Mouse (Mus musculus) small intestine, adult 2 months (tissue): ENCODE measurements around the gene Pde7b. TPM values are rescaled to one million over a fixed set of nuclear protein-coding genes. Genes with fewer than 3 reads are reported as not detected.

Experiments
- H3K27ac ChIP-seq: fragments of 200-500 bp; 2 replicates; pipeline ENCODE4 v1.5.1; 2012; ENCODE audit warnings: low read depth, low read length, control low read depth, inconsistent platforms; ENCODE audit not compliant: insufficient read depth
- H3K27me3 ChIP-seq: fragments of 200-500 bp; 2 replicates; pipeline ENCODE4 v1.6.1; 2012; ENCODE audit warnings: mild to moderate bottlenecking, moderate library complexity, low read length, inconsistent platforms; ENCODE audit not compliant: control insufficient read depth, insufficient read depth
- H3K36me3 ChIP-seq: fragments of 200-500 bp; 2 replicates; pipeline ENCODE4 v1.6.1; 2012; ENCODE audit warnings: mild to moderate bottlenecking, low read length, control low read depth, inconsistent platforms; ENCODE audit not compliant: control insufficient read depth, insufficient read depth
- H3K4me1 ChIP-seq: fragments of 200-500 bp; 2 replicates; pipeline ENCODE4 v1.6.1; 2012; ENCODE audit warnings: low read length, inconsistent platforms, mixed read lengths; ENCODE audit not compliant: control insufficient read depth, insufficient read depth, insufficient read length
- H3K4me3 ChIP-seq: fragments of 200-500 bp; 2 replicates; pipeline ENCODE4 v1.5.1; 2012; ENCODE audit warnings: low read depth, mild to moderate bottlenecking, control low read depth, inconsistent platforms, low read length, moderate library complexity
- CTCF ChIP-seq: fragments of 200-500 bp; IDR thresholded peaks from 2 replicates; pipeline ENCODE4 v1.5.1; 2012; ENCODE audit warnings: low read depth, mild to moderate bottlenecking, control low read depth, inconsistent platforms, low read length, moderate library complexity, mixed read lengths; ENCODE audit not compliant: insufficient replicate concordance, insufficient read length; ENCODE audit errors: extremely low read depth
- POLR2A ChIP-seq: fragments of 200-500 bp; IDR thresholded peaks from 2 replicates; pipeline ENCODE4 v1.6.1; 2012; ENCODE audit warnings: low read depth, mild to moderate bottlenecking, control low read depth, inconsistent platforms, low read length, moderate library complexity
- WGBS: fragments of 180-500 bp; shearing (Covaris S2); methylation state at CpG from one replicate; pipeline ENCODE4 v1.1.7; 2018; 5-methylcytosine and 5-hydroxymethylcytosine counted together
- polyA plus RNA-seq: library from polyadenylated mRNA; depleted of rRNA; stranded (reverse); fragments of >200 nt; gene quantifications from 2 replicates; pipeline ENCODE4 v1.2.3, GENCODE M21; 2012; rRNA removed

The Pde7b gene
- polyA plus RNA-seq = 2.1 and 2.7 TPM in 2 replicates

DNA sequence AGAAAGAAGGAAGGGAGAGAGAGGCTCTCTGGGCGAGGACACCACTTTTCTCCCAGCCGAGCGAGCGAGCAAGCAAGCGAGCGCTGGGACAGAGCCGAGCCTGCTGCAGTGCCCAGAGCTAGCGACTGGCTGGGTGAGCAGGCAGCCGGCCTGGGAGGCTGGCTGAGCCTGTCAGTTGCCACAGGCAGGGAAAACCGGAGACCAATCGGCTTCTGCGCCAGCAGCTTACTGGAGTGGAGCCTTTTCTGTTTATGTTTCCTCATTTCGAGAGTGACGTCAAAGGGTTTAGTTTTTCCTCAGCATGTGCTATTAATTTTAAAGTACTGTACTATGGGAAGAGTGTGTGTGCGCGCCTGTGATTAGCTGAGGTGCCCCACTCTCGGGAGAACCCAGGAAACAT lies at the start of gene Pde7b:
Gene Pde7b (minus strand): TSS at position 173 of the 400 bp plus-strand sequence.
- Histone ChIP-seq H3K27ac (no peak within 1 kb of the TSS), H3K36me3 (no peaks in the 10 kb centered on the region), H3K4me1 (no peaks in the 10 kb centered on the region; the same call in 1 of the 2 replicates), H3K4me3 (peak within 1 kb of the TSS; percentile 57), H3K27me3 (no peaks in the 10 kb centered on the region; the same call in 1 of the 2 replicates)
- TF ChIP-seq POLR2A = no peak; the same call in 1 of the 2 replicates
- no peak for TF ChIP-seq CTCF
- WGBS = 5% methylated on average over 17 of the region's 17 CpGs

DNA sequence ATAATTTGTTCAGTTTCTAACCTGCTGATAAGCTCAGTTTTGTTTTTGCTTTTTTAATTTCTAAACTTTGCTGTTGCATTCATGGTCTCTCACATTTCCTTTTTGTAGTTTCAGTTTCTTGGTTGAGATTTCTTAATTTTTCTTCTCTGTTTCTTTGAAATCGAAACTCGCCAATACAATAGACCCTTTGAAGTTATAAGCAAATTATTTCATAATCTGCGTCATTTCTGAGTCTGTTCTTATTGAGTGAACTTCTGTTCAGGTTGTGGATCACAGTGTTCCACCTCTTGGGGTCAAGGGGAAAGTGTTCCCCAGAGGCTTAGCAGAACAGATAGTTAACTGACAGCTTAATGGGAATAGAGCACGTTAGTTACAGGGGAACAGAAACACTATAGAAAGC lies 47.2 kb upstream of the Pde7b start:
- no peaks in the 10 kb centered on the region for H3K36me3 ChIP-seq
- no peaks in the 10 kb centered on the region for H3K27me3 ChIP-seq
- peaks cover 2% of the 10 kb centered on the region; the same call in 1 of the 2 replicates for H3K4me1 ChIP-seq
- TF ChIP-seq POLR2A (no peak), CTCF (no peak)
- H3K4me3 ChIP-seq = no peak overlapping the region
- H3K27ac ChIP-seq = no peak overlapping the region
- WGBS = 70% methylated on average over 4 of the region's 4 CpGs

DNA sequence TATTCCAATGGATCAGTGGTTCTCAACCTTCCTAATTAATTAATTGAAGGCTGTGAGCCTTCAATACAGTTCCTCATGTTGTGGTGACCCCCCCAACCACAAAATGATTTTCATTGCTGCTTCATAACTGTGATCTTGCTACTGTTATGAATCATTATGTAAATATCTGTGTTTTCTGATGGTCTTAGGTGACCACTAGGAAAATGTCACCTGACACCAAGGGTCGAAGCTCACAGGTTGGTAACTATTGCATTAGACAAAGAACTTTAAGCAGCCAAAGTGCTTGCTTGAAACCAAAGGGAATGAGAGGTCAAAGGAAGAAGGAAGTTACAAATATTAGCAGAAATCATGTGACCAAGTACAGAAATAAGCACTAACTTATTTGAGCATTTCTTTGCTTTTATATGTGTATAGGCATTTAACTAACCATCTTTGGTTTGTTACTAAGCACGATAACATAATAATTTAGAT lies 45.6 kb upstream of the Pde7b start:
- Histone ChIP-seq H3K27ac (no peak overlapping the region), H3K4me3 (no peak overlapping the region), H3K4me1 (no peaks in the 10 kb centered on the region), H3K27me3 (no peaks in the 10 kb centered on the region), H3K36me3 (no peaks in the 10 kb centered on the region)
- 68% methylated on average over 2 of the region's 2 CpGs for WGBS
- TF ChIP-seq CTCF (no peak), POLR2A (no peak)

DNA sequence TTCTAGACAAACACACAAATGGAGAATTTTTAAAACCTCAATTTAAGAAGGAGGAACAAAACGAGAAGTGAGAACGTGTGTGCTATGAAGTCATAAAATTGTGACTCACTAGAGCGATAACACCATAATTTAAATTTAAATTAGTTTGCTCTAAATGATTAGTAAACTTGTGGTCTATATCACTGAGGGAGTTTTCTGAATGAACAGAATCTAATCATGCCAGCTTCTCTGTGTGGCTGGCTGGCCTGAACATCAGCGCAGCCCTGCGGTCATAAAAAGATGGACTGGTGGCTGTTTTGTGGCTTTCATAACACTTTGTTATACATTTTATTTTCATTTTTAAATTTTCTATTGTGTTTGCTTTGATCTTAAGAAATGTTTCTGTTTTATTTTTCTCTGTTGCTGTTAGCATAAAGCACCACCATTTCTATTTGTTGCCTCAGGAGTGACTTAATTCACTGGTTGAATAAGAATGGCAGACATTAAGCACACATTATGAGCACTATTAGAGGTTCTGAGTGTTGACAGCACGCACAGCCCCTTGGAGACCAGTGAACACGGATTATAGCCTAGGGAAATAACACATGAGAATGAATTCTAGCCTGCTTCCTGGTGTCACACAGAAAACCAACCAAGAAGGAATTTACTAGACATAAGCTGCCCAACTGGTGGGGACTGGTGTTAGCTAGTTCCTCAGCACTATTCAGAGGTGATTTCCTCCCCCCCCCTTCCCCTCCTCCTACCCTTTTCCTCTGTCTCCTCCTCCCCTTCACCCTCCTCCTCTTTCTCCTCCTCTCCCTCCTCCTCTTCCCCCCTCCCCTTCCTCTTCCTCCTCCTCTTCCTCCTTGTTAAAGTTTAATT lies 44.9 kb upstream of the Pde7b start:
- no peaks in the 10 kb centered on the region for H3K4me1 ChIP-seq
- H3K27me3 ChIP-seq = no peaks in the 10 kb centered on the region
- WGBS = 46% methylated on average over 7 of the region's 7 CpGs
- no peak overlapping the region for H3K4me3 ChIP-seq
- H3K36me3 ChIP-seq = no peaks in the 10 kb centered on the region
- TF ChIP-seq CTCF (no peak), POLR2A (no peak)
- H3K27ac ChIP-seq = no peak overlapping the region

DNA sequence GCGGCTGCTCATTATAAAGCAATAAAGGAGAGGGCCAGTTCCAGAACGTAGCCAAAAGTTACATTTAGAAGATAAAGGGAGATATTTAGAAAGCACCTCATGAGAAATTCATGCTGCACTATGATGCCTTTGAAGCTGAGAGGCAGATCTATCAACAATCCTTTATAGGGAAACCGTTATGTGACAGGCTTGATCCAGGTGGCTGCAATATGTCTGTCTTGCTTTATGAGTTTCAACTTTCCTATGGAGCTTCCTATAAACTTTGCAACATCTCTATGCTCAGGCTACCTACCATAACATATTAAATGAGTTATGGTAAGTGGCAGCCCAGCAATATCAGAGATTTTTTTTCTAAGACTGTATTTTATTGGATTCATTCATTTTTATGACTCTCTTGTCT lies 39.5 kb upstream of the Pde7b start:
- H3K4me1 ChIP-seq = no peaks in the 10 kb centered on the region
- no peaks in the 10 kb centered on the region for H3K27me3 ChIP-seq
- H3K4me3 ChIP-seq = no peak overlapping the region
- H3K36me3 ChIP-seq = no peaks in the 10 kb centered on the region
- 76% methylated on average over 3 of the region's 3 CpGs for WGBS
- H3K27ac ChIP-seq = no peak overlapping the region
- TF ChIP-seq POLR2A (no peak), CTCF (no peak)

DNA sequence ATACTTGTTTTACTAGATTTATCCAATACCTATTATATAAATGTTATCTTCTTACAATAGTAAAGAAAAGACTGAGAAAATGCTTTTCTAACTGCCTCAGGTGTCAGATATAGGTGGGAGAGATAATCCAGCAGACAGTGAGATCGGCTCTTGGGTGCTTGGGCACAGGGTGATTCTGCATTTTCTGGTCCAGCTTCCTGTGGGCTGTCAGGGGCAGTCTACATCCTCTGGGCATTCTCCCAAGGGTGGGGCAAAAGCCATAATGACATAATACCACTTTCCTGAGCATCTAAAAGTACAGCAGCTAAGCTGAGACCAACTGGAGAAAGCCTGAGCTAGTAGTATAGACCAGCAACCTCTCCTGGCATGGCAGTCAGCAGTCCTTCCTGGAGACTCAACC lies 34.1 kb upstream of the Pde7b start:
- Histone ChIP-seq H3K4me3 (no peak overlapping the region), H3K4me1 (no peaks in the 10 kb centered on the region), H3K27ac (no peak overlapping the region), H3K27me3 (no peaks in the 10 kb centered on the region), H3K36me3 (no peaks in the 10 kb centered on the region)
- TF ChIP-seq POLR2A (no peak), CTCF (no peak)
- WGBS = 60% methylated on average over 1 of the region's 1 CpGs

DNA sequence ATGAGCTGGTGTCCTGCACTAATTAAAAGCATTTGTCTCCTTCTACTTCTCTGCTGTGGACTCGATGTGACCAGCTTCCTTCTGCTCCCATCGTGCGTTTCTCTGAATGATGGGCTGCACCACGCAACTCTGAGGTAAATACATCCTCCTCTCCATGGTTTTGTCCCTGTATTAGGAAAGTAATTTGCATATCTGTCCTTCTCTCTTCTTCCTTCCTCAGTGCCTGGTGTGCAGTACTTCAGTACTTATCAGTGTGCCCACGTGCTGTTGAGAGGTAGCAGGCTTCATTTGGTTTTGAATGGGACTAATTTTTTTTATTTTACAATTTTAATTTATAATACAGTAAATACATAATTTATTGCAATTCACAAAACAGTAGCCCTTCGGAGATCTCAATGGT lies 33.4 kb upstream of the Pde7b start:
- H3K36me3 ChIP-seq = no peaks in the 10 kb centered on the region
- H3K27ac ChIP-seq = no peak overlapping the region
- TF ChIP-seq CTCF (no peak), POLR2A (no peak)
- H3K27me3 ChIP-seq = no peaks in the 10 kb centered on the region
- H3K4me3 ChIP-seq = no peak overlapping the region
- H3K4me1 ChIP-seq = no peaks in the 10 kb centered on the region
- 82% methylated on average over 6 of the region's 6 CpGs for WGBS
